ENCODE assay signal across 9 mouse cellular contexts in the genomic region with DNA sequence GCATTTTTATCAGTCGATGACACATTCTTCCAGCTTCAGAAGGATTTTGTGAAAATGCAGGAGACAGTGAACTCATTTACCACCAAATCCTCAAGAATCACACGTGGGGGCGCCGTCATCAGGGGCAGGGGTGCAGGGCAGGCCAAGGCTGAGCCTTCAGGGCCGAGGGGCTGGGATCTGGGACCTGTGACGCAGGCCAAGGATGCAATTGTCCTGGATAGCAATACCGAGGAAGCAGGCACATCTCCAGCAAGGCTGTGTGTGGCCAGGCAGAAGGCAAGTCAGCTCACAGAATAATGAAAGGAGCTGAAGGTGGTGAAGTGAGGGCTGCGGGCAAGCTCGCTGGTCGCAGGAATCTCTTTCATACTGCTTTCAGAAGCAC.
DNase-seq lines count a peak whose midpoint lies in the region; ATAC-seq and TF ChIP-seq lines count a peak whose summit lies in the region.
"Had no signal": no experiment of that assay in that cellular context is flagged by ENCODE, and none has a peak within 500 bp of the region (broad histone marks: within the 10 kb centered on the region; RNA-seq: fewer than 3 reads in every experiment).

No protein-coding gene starts in this region.

- no peak for DNase-seq in lung, adult 18-20 months
- DNase-seq in brain, embryonic 14.5 days (ENCODE audit: low read depth), result peak; percentile 80
- peak; percentile 59 for DNase-seq in embryonic facial prominence, embryonic 14.5 days (ENCODE audit: low spot score)
- no peak for DNase-seq in natural killer cell, adult 2 months (ENCODE audit: low spot score in 2 of 2)
- DNase-seq in ovary, postnatal 10 days (ENCODE audit: low spot score), result no peak

- 17% methylated on average over 10 of the region's 10 CpGs for WGBS in lung, embryonic 16.5 days
- WGBS in embryonic facial prominence, embryonic 14.5 days, result 9% methylated on average over 10 of the region's 10 CpGs
- WGBS in hindbrain, embryonic 16.5 days, result 7% methylated on average over 10 of the region's 10 CpGs
- 9% methylated on average over 10 of the region's 10 CpGs for WGBS in midbrain, embryonic 12.5 days

- TF ChIP-seq CTCF in brain, embryonic 14.5 days (IDR thresholded peaks at IDR 0.05; ENCODE audit: borderline replicate concordance, extremely low read depth, insufficient read depth, insufficient read length), result no peak

- peak overlapping the region; percentile 69 for H3K9ac ChIP-seq in lung, embryonic 16.5 days (ENCODE audit: low read length)
- H3K9ac ChIP-seq in embryonic facial prominence, embryonic 14.5 days (ENCODE audit: low read depth, low read length), result peak overlapping the region; percentile 43; the same call in 1 of the 2 replicates
- H3K9ac ChIP-seq in hindbrain, embryonic 16.5 days (ENCODE audit: low read depth, low read length), result peak overlapping the region; percentile 52
- peak overlapping the region; percentile 49 for H3K9ac ChIP-seq in midbrain, embryonic 12.5 days (replicated peaks)

- peak overlapping the region; percentile 45 for H3K4me3 ChIP-seq in lung, embryonic 16.5 days (ENCODE audit: low read length)
- H3K4me3 ChIP-seq in embryonic facial prominence, embryonic 14.5 days (ENCODE audit: low read depth, low read length), result peak overlapping the region; percentile 29
- H3K4me3 ChIP-seq in hindbrain, embryonic 16.5 days (ENCODE audit: low read length), result peak overlapping the region; percentile 16
- peak overlapping the region; percentile 28 for H3K4me3 ChIP-seq in midbrain, embryonic 12.5 days
- H3K4me3 ChIP-seq: erythroblast, embryonic 14.5 days had no signal

- H3K9me3 ChIP-seq in lung, embryonic 16.5 days (ENCODE audit: control insufficient read depth, low read length), result no peaks in the 10 kb centered on the region
- peaks cover 4% of the 10 kb centered on the region; the same call in 1 of the 2 replicates for H3K9me3 ChIP-seq in embryonic facial prominence, embryonic 14.5 days (ENCODE audit: control insufficient read depth, low read length)
- H3K9me3 ChIP-seq in hindbrain, embryonic 16.5 days (ENCODE audit: control insufficient read depth, low read length), result no peaks in the 10 kb centered on the region
- no peaks in the 10 kb centered on the region for H3K9me3 ChIP-seq in midbrain, embryonic 12.5 days

- no peak overlapping the region for H3K27ac ChIP-seq in lung, embryonic 16.5 days (ENCODE audit: low read length)
- no peak overlapping the region for H3K27ac ChIP-seq in embryonic facial prominence, embryonic 14.5 days (replicated peaks; ENCODE audit: low read depth, low read length)
- peak overlapping the region; percentile 85 for H3K27ac ChIP-seq in hindbrain, embryonic 16.5 days (ENCODE audit: low read depth, low read length)
- H3K27ac ChIP-seq in midbrain, embryonic 12.5 days (replicated peaks), result peak overlapping the region; percentile 84

- ATAC-seq in lung, embryonic 16.5 days (ENCODE audit: low read depth), result peak; percentile 78
- ATAC-seq in embryonic facial prominence, embryonic 14.5 days (ENCODE audit: low read depth), result peak; percentile 69
- ATAC-seq in hindbrain, embryonic 16.5 days, result peak; percentile 84
- ATAC-seq in midbrain, embryonic 12.5 days (ENCODE audit: low FRiP score, low read depth), result peak; percentile 88

- H3K27me3 ChIP-seq in lung, embryonic 16.5 days (ENCODE audit: control insufficient read depth, insufficient read depth, low read depth, low read length), result 0 out of 2 replicates have a peak, but pooled peaks cover 2% of the 10 kb centered on the region
- no peaks in the 10 kb centered on the region for H3K27me3 ChIP-seq in embryonic facial prominence, embryonic 14.5 days (replicated peaks; ENCODE audit: control insufficient read depth, insufficient read depth, low read length)
- H3K27me3 ChIP-seq in hindbrain, embryonic 16.5 days (replicated peaks; ENCODE audit: control insufficient read depth, insufficient read depth, low read length), result no peaks in the 10 kb centered on the region
- H3K27me3 ChIP-seq in midbrain, embryonic 12.5 days, result no peaks in the 10 kb centered on the region

- peak overlapping the region; percentile 70 for H3K4me2 ChIP-seq in lung, embryonic 16.5 days (ENCODE audit: low read depth, low read length)
- H3K4me2 ChIP-seq in embryonic facial prominence, embryonic 14.5 days (ENCODE audit: low read depth, low read length), result peak overlapping the region; percentile 57
- H3K4me2 ChIP-seq in hindbrain, embryonic 16.5 days (ENCODE audit: low read length), result peak overlapping the region; percentile 48
- peak overlapping the region; percentile 50 for H3K4me2 ChIP-seq in midbrain, embryonic 12.5 days (replicated peaks)

- no peaks in the 10 kb centered on the region for H3K36me3 ChIP-seq in lung, embryonic 16.5 days (ENCODE audit: control insufficient read depth, insufficient read depth, low read length)
- H3K36me3 ChIP-seq in embryonic facial prominence, embryonic 14.5 days (ENCODE audit: control insufficient read depth, insufficient read depth, low read length), result no peaks in the 10 kb centered on the region
- no peaks in the 10 kb centered on the region for H3K36me3 ChIP-seq in hindbrain, embryonic 16.5 days (ENCODE audit: control insufficient read depth, insufficient read depth, low read length)
- no peaks in the 10 kb centered on the region for H3K36me3 ChIP-seq in midbrain, embryonic 12.5 days

- no peak for TF ChIP-seq POLR2A in brain, embryonic 14.5 days (IDR thresholded peaks at IDR 0.05; ENCODE audit: borderline replicate concordance, extremely low read depth, insufficient read depth, insufficient read length, poor library complexity, severe bottlenecking)

- H3K4me1 ChIP-seq in lung, embryonic 16.5 days (replicated peaks; ENCODE audit: control insufficient read depth, insufficient read depth, low read length), result peaks cover 2% of the 10 kb centered on the region; the same call in 1 of the 2 replicates
- no peaks in the 10 kb centered on the region for H3K4me1 ChIP-seq in embryonic facial prominence, embryonic 14.5 days (ENCODE audit: control insufficient read depth, insufficient read depth, low read length)
- H3K4me1 ChIP-seq in hindbrain, embryonic 16.5 days (ENCODE audit: control insufficient read depth, insufficient read depth, low read depth, low read length), result peaks cover 8% of the 10 kb centered on the region
- peaks cover 10% of the 10 kb centered on the region for H3K4me1 ChIP-seq in midbrain, embryonic 12.5 days

Comparison
In these comparisons a context has a peak if more than half of its experiments do, and no peak if none do; other contexts are left out.
1. H3K27ac ChIP-seq: peak in hindbrain, embryonic 16.5 days (single experiment) and midbrain, embryonic 12.5 days (single experiment); none in lung, embryonic 16.5 days (single experiment) and embryonic facial prominence, embryonic 14.5 days (single experiment).
2. DNase-seq: peak in brain, embryonic 14.5 days (single experiment) and embryonic facial prominence, embryonic 14.5 days (single experiment); none in lung, adult 18-20 months (0 of 2), natural killer cell, adult 2 months (0 of 2) and ovary, postnatal 10 days (single experiment).
3. Peak in every context shown above with its lines, with median percentiles within 50 percentile points of each other: ATAC-seq, H3K4me2 ChIP-seq, H3K4me3 ChIP-seq and H3K9ac ChIP-seq.